Mouse (Mus musculus): ENCODE data around the gene Mkrn1. TPM values are rescaled to one million over a fixed set of nuclear protein-coding genes. Genes with fewer than 3 reads are reported as not detected.

Gene Mkrn1
- total RNA-seq (2018; cell fraction: chromatin; rRNA removed) = 100 to 1,000 TPM in 2 of 26 experiments, 10 to 100 TPM in 24; 34.5 to 123 (median 75.5) TPM
- total RNA-seq (2018; cell fraction: cytosol; rRNA removed) = 100 to 1,000 TPM in 22 of 26 experiments, 10 to 100 TPM in 4; 88.1 to 147 (median 115) TPM
- 100 to 1,000 TPM in 4 of 26 experiments, 10 to 100 TPM in 22; 41.3 to 129 (median 78.9) TPM for total RNA-seq (2018; cell fraction: nucleus; rRNA removed)
- 84.9 to 132 TPM (median 125 TPM) in 3 replicates for polyA plus RNA-seq (2018)

- H3K4me3 ChIP-seq (ENCODE audit: inconsistent target) = peak within 1 kb of the TSS; percentile 72
- H3K79me2 ChIP-seq (ENCODE audit: inconsistent target) = peaks cover 45% of the 10 kb centered on the region
- peak within 1 kb of the TSS; percentile 68 for H3K27ac ChIP-seq
- WGBS (ENCODE audit: missing documents) = under 1% methylated on average over 66 of the region's 82 CpGs
- no peaks in the 10 kb centered on the region for H3K36me3 ChIP-seq (ENCODE audit: inconsistent target)
Measured at GRCm38 (mm10) chr6:39419851-39420721, at the start of gene Mkrn1. Mkrn1 (minus strand) TSS chr6:39420462.

DNA sequence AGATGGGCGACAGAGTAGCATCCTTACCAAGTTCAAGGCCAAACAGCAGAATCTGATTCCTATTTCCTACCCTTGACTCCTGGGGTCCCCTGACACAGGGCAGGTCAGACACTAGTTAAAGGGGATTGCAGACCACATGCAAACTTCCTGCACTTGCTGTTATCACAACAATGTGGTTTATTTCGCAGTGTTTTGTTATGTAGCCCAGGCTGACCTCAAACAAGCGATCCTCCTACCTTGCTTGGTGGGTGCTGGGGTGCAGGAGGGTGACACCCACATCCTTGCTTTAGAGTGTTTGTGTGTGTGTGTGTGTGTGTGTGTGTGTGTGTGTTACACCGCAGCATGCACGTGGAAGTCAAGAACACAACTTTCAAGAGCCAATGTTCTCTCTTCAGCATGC lies 49.2 kb upstream of the Mkrn1 start:
- no peak overlapping the region for H3K4me3 ChIP-seq (ENCODE audit: inconsistent target)
- no peak overlapping the region for H3K27ac ChIP-seq
- 75% methylated on average over 3 of the region's 5 CpGs for WGBS (ENCODE audit: missing documents)
- no peaks in the 10 kb centered on the region for H3K79me2 ChIP-seq (ENCODE audit: inconsistent target)
- no peaks in the 10 kb centered on the region for H3K36me3 ChIP-seq (ENCODE audit: inconsistent target)

DNA sequence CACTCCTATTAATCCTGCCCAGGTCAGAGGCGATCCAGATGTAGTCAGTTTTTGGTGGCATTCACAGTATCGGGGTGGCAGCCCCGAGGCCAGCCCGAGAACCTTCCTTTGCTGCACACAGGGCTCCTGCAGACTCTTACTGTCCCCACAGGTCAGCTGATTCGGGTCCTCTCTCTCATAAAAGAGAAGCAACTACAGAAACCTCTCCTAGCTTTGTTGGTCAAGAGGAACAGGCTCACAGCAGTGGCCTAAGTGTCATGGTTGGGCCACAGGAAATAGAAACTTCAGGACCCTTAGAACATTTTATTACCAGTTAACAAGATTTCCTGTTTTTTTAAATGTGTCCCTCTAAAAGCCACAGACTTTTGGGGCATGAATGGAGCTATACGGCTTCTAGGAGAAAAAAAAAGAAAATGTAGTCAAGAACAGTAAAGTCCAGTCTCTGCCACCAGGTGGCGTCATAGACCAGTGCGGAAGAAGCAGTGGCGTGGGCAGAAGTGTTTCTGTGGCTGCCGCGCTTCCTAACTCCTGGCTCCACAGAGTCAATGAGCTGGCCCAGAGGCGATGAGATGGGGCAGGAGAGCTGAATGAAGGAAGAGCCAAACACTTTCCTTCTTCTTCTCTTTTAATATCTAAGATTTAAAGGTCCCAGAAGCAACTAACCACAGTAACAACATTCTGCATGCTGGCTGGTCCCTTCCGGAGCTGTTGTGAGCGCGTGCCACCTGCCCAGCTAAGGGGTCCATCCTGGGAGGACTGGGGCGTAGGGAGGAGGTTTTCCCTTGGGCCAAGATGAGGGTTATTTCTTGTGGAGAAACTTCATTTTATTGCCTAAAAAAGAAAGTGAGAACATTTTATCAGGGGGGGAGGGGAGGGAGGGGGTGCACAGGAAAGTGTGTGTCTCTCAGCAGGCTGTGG lies 42.6 kb upstream of the Mkrn1 start:
- 32% methylated on average over 14 of the region's 16 CpGs for WGBS (ENCODE audit: missing documents)
- H3K27ac ChIP-seq = no peak overlapping the region
- no peak overlapping the region for H3K4me3 ChIP-seq (ENCODE audit: inconsistent target)
- H3K36me3 ChIP-seq (ENCODE audit: inconsistent target) = no peaks in the 10 kb centered on the region
- no peaks in the 10 kb centered on the region for H3K79me2 ChIP-seq (ENCODE audit: inconsistent target)

- H3K79me2 ChIP-seq (ENCODE audit: inconsistent target) = no peaks in the 10 kb centered on the region
- no peaks in the 10 kb centered on the region for H3K36me3 ChIP-seq (ENCODE audit: inconsistent target)
- 97% methylated on average over 11 of the region's 11 CpGs for WGBS (ENCODE audit: missing documents)
- H3K27ac ChIP-seq = no peak overlapping the region
- no peak overlapping the region for H3K4me3 ChIP-seq (ENCODE audit: inconsistent target)
Measured at GRCm38 (mm10) chr6:39460040-39460439, 39.8 kb upstream of the Mkrn1 start.

GRCm38 (mm10) chr6:39455339-39456160 lies 35.3 kb upstream of the Mkrn1 start:
- 80% methylated on average over 8 of the region's 8 CpGs for WGBS (ENCODE audit: missing documents)
- no peaks in the 10 kb centered on the region for H3K79me2 ChIP-seq (ENCODE audit: inconsistent target)
- no peak overlapping the region for H3K4me3 ChIP-seq (ENCODE audit: inconsistent target)
- no peaks in the 10 kb centered on the region for H3K36me3 ChIP-seq (ENCODE audit: inconsistent target)
- H3K27ac ChIP-seq = no peak overlapping the region

GRCm38 (mm10) chr6:39454616-39455015 lies 34.4 kb upstream of the Mkrn1 start:
- Histone ChIP-seq H3K4me3 (ENCODE audit: inconsistent target) (no peak overlapping the region), H3K79me2 (ENCODE audit: inconsistent target) (no peaks in the 10 kb centered on the region), H3K36me3 (ENCODE audit: inconsistent target) (no peaks in the 10 kb centered on the region), H3K27ac (no peak overlapping the region)
- WGBS (ENCODE audit: missing documents) = 91% methylated on average over 2 of the region's 2 CpGs

DNA sequence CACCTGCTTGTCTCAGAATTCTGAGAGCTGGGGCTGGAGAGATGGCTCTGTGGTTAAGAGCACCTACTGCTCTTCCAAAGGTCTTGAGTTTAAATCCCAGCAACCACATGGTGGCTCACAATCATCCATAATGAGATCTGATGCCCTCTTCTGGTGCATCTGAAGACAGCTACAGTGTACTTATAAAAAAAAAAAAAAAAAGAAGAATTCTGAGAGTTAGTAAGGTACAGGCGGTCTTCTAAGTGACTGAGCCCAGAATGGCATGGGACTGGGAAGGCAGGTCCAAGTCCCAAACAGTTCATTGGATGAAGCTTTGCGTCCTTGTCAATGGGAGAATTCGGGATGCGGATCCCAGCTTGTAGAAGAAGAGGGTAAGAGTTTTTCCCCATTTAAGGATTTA lies 33.3 kb upstream of the Mkrn1 start:
- H3K4me3 ChIP-seq (ENCODE audit: inconsistent target) = no peak overlapping the region
- no peaks in the 10 kb centered on the region for H3K79me2 ChIP-seq (ENCODE audit: inconsistent target)
- no peaks in the 10 kb centered on the region for H3K36me3 ChIP-seq (ENCODE audit: inconsistent target)
- no peak overlapping the region for H3K27ac ChIP-seq
- WGBS (ENCODE audit: missing documents) = 87% methylated on average over 4 of the region's 4 CpGs

DNA sequence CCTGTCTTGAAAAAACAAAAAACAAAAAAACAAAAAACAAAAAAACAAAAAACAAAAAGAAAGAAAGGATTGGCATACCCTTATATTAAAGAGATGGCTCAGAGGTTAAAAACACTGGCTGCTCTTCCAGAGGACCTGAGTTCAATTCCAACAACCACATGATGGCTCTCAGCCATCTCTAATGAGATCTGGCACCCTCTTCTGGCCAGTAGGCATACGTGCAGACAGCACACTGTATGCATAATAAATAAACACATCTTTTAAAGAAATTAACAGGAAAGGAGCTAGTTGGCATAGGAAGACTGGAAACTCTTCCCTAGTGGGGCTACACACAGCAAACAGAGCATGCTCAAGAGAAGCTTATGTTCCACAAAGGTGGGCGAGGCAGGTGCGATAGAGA lies 30.8 kb upstream of the Mkrn1 start:
- Histone ChIP-seq H3K4me3 (ENCODE audit: inconsistent target) (no peak overlapping the region), H3K79me2 (ENCODE audit: inconsistent target) (no peaks in the 10 kb centered on the region), H3K36me3 (ENCODE audit: inconsistent target) (no peaks in the 10 kb centered on the region), H3K27ac (no peak overlapping the region)
- 82% methylated on average over 3 of the region's 3 CpGs for WGBS (ENCODE audit: missing documents)

DNA sequence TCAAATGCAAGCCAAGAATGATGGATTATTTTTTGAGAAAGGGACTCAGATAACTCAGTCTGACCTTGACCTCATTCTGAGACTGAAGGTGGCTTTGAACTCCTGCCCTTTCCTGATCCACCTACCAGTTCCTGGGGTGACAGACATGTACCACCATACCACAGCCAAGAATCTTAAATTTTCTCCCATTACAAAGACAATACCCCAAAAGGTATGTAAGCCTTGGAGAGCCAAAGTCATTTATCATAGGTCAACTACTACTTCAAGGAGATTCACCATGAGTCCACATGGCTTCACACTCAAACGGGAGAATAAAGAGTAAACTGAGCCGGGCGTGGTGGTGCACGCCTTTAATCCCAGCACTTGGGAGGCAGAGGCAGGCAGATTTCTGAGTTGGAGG lies 30.3 kb upstream of the Mkrn1 start:
- 96% methylated on average over 4 of the region's 4 CpGs for WGBS (ENCODE audit: missing documents)

GRCm38 (mm10) chr6:39447429-39448185 lies 27.3 kb upstream of the Mkrn1 start:
- no peaks in the 10 kb centered on the region for H3K36me3 ChIP-seq (ENCODE audit: inconsistent target)
- no peaks in the 10 kb centered on the region for H3K79me2 ChIP-seq (ENCODE audit: inconsistent target)
- H3K27ac ChIP-seq = peak overlapping the region; percentile 85
- WGBS (ENCODE audit: missing documents) = 27% methylated on average over 4 of the region's 4 CpGs
- H3K4me3 ChIP-seq (ENCODE audit: inconsistent target) = no peak overlapping the region

More for the DNA sequence above, 30.3 kb upstream of the Mkrn1 start:
- no peaks in the 10 kb centered on the region for H3K36me3 ChIP-seq (ENCODE audit: inconsistent target)
- no peak overlapping the region for H3K27ac ChIP-seq
- no peak overlapping the region for H3K4me3 ChIP-seq (ENCODE audit: inconsistent target)
- no peaks in the 10 kb centered on the region for H3K79me2 ChIP-seq (ENCODE audit: inconsistent target)

GRCm38 (mm10) chr6:39445801-39446572 lies 25.7 kb upstream of the Mkrn1 start:
- no peak overlapping the region for H3K4me3 ChIP-seq (ENCODE audit: inconsistent target)
- H3K36me3 ChIP-seq (ENCODE audit: inconsistent target) = no peaks in the 10 kb centered on the region
- WGBS (ENCODE audit: missing documents) = 67% methylated on average over 19 of the region's 19 CpGs
- no peaks in the 10 kb centered on the region for H3K79me2 ChIP-seq (ENCODE audit: inconsistent target)
- H3K27ac ChIP-seq = no peak overlapping the region

DNA sequence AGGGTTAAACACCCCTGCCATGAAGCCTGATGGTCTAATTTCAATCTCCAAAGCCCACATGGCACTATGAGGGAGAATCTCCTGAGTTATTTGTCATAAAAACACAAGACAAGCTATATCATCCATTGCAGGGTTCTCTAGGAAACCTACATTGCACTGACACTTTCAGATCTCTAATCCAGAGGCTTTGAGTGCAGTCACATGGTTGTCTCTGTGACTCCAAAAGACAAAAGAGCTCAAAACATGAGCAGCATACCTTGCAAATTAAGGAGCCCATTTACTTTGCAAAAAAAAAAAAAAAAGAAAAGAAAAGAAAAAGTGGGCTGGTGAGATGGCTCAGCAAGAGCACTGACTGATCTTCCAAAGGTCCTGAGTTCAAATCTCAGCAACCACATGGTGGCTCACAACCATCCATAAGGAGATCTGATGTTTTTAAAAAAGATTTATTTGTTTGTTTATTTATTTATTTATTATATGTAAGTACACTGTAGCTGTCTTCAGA lies 22.6 kb upstream of the Mkrn1 start:
- Histone ChIP-seq H3K27ac (no peak overlapping the region), H3K4me3 (ENCODE audit: inconsistent target) (no peak overlapping the region), H3K79me2 (ENCODE audit: inconsistent target) (no peaks in the 10 kb centered on the region), H3K36me3 (ENCODE audit: inconsistent target) (no peaks in the 10 kb centered on the region)

- H3K4me3 ChIP-seq (ENCODE audit: inconsistent target) = no peak overlapping the region
- no peaks in the 10 kb centered on the region for H3K79me2 ChIP-seq (ENCODE audit: inconsistent target)
- H3K36me3 ChIP-seq (ENCODE audit: inconsistent target) = no peaks in the 10 kb centered on the region
- no peak overlapping the region for H3K27ac ChIP-seq
Measured at GRCm38 (mm10) chr6:39440207-39440606, 19.9 kb upstream of the Mkrn1 start.

All from macrophage (primary cell).